In genomic region chr12:55474209-55474583, GRCm38 (mm10) we compare ENCODE assay signal across 10 mouse cellular contexts. TPM values are rescaled to one million over a fixed set of nuclear protein-coding genes. Genes with fewer than 3 reads are reported as not detected.
DNase-seq lines count a peak whose midpoint lies in the region; ATAC-seq and TF ChIP-seq lines count a peak whose summit lies in the region.
"Had no signal": no experiment of that assay in that cellular context is flagged by ENCODE, and none has a peak within 500 bp of the region (broad histone marks: within the 10 kb centered on the region; RNA-seq: fewer than 3 reads in every experiment).

No protein-coding gene starts in this region.

- no peak for ATAC-seq in heart, postnatal 0 days (ENCODE audit: insufficient read depth, low read depth)
- no peak for ATAC-seq in heart, embryonic 11.5 days (replicated peaks; ENCODE audit: insufficient number of reproducible peaks, low FRiP score, low TSS enrichment)
- ATAC-seq in hematopoietic stem cell, adult 5-6 weeks (replicated peaks in 1 of 2; ENCODE audit: insufficient read depth in 1 of 2, low FRiP score in 2 of 2, low TSS enrichment in 1 of 2, low read depth in 1 of 2, poor library complexity in 2 of 2, severe bottlenecking in 2 of 2), result peak; percentile 13 to 51; a peak in 1 of 4 replicates
- ATAC-seq in midbrain, embryonic 11.5 days (ENCODE audit: low FRiP score), result no peak

- H3K36me3 ChIP-seq in heart, postnatal 0 days (replicated peaks; ENCODE audit: control insufficient read depth, insufficient read depth, low read length), result no peaks in the 10 kb centered on the region
- H3K36me3 ChIP-seq in heart, embryonic 11.5 days (ENCODE audit: control insufficient read depth, insufficient read depth, low read length), result no peaks in the 10 kb centered on the region
- H3K36me3 ChIP-seq in midbrain, embryonic 11.5 days (ENCODE audit: control insufficient read depth, insufficient read depth, low read length), result no peaks in the 10 kb centered on the region
- H3K36me3 ChIP-seq: lung, embryonic 15.5 days had no signal

- no peak for TF ChIP-seq EP300 in heart, postnatal 0 days (IDR thresholded peaks at IDR 0.05; ENCODE audit: low read depth)

- 76% methylated on average over 13 of the region's 13 CpGs for WGBS in heart, postnatal 0 days
- WGBS in heart, embryonic 11.5 days (ENCODE audit: insufficient replicate concordance), result 76% methylated on average over 13 of the region's 13 CpGs
- WGBS in lung, adult 2 months, result 66% methylated on average over 13 of the region's 13 CpGs
- WGBS in midbrain, embryonic 11.5 days, result 84% methylated on average over 13 of the region's 13 CpGs

- TF ChIP-seq POLR2A in lung, adult 2 months (IDR thresholded peaks at IDR 0.05; ENCODE audit: borderline replicate concordance, extremely low read depth, low read depth, low read length), result peak; percentile 24; the same call in 1 of the 2 replicates

- H3K9me3 ChIP-seq in heart, postnatal 0 days (replicated peaks; ENCODE audit: control insufficient read depth, low read length), result no peaks in the 10 kb centered on the region
- no peaks in the 10 kb centered on the region for H3K9me3 ChIP-seq in heart, embryonic 11.5 days (replicated peaks; ENCODE audit: control insufficient read depth, low read length)
- H3K9me3 ChIP-seq in midbrain, embryonic 11.5 days (ENCODE audit: control insufficient read depth, low read length), result no peaks in the 10 kb centered on the region
- H3K9me3 ChIP-seq: lung, embryonic 15.5 days had no signal

- H3K4me3 ChIP-seq in heart, postnatal 0 days (ENCODE audit: low read depth, low read length), result no peak overlapping the region
- no peak overlapping the region for H3K4me3 ChIP-seq in heart, embryonic 11.5 days (ENCODE audit: low read depth, low read length)
- no peak overlapping the region for H3K4me3 ChIP-seq in lung, adult 2 months (replicated peaks; ENCODE audit: extremely low read depth, low read depth, low read length)
- H3K4me3 ChIP-seq in midbrain, embryonic 11.5 days (ENCODE audit: low read depth, low read length), result no peak overlapping the region
- H3K4me3 ChIP-seq: lung, embryonic 15.5 days had no signal

- no peak overlapping the region for H3K9ac ChIP-seq in heart, postnatal 0 days (replicated peaks; ENCODE audit: low read depth, low read length)
- H3K9ac ChIP-seq in heart, embryonic 11.5 days (ENCODE audit: low read depth, low read length), result no peak overlapping the region
- no peak overlapping the region for H3K9ac ChIP-seq in midbrain, embryonic 11.5 days (ENCODE audit: low read length)
- H3K9ac ChIP-seq: lung, embryonic 15.5 days had no signal

- H3K27ac ChIP-seq in heart, postnatal 0 days (ENCODE audit: low read depth), result peak overlapping the region; percentile 28; the same call in 1 of the 2 replicates
- no peak overlapping the region for H3K27ac ChIP-seq in heart, embryonic 11.5 days (ENCODE audit: low read depth, low read length)
- H3K27ac ChIP-seq in midbrain, embryonic 11.5 days (ENCODE audit: low read depth, low read length), result no peak overlapping the region

- H3K4me2 ChIP-seq in heart, postnatal 0 days (ENCODE audit: low read depth, low read length), result no peak overlapping the region
- H3K4me2 ChIP-seq in heart, embryonic 11.5 days, result no peak overlapping the region
- no peak overlapping the region for H3K4me2 ChIP-seq in midbrain, embryonic 11.5 days
- H3K4me2 ChIP-seq: lung, embryonic 15.5 days had no signal

- H3K4me1 ChIP-seq in heart, postnatal 0 days (ENCODE audit: control insufficient read depth, insufficient read depth), result peaks cover 17% of the 10 kb centered on the region; the same call in 1 of the 2 replicates
- peaks cover 5% of the 10 kb centered on the region for H3K4me1 ChIP-seq in heart, embryonic 11.5 days (ENCODE audit: control insufficient read depth, insufficient read depth, low read length)
- H3K4me1 ChIP-seq in lung, adult 2 months (ENCODE audit: control insufficient read depth, insufficient read depth, low read length), result peaks cover 12% of the 10 kb centered on the region
- H3K4me1 ChIP-seq in midbrain, embryonic 11.5 days (ENCODE audit: control insufficient read depth, insufficient read depth, low read length), result peaks cover 6% of the 10 kb centered on the region; the same call in 1 of the 2 replicates

- DNase-seq in heart, postnatal 0 days (ENCODE audit: low spot score), result no peak
- peak; percentile 35 for DNase-seq in lung, adult 2 months
- no peak for DNase-seq in lung, postnatal 4 days
- peak; percentile 55 for DNase-seq in thymus, postnatal 14 days
- no peak for DNase-seq in adipocyte (ENCODE audit: low spot score)
- DNase-seq in midbrain, embryonic 11.5 days (ENCODE audit: low spot score, missing footprints), result no peak
- DNase-seq: embryo, embryonic 11 days had no signal

- TF ChIP-seq CTCF in heart, postnatal 0 days (IDR thresholded peaks at IDR 0.05; ENCODE audit: low read depth), result no peak
- TF ChIP-seq CTCF in lung, adult 2 months (IDR thresholded peaks at IDR 0.05; ENCODE audit: insufficient read depth, low read length), result no peak

- no peaks in the 10 kb centered on the region for H3K27me3 ChIP-seq in heart, postnatal 0 days (ENCODE audit: control insufficient read depth, insufficient read depth, low read length)
- H3K27me3 ChIP-seq in heart, embryonic 11.5 days (ENCODE audit: control insufficient read depth, insufficient read depth, low read length), result no peaks in the 10 kb centered on the region
- H3K27me3 ChIP-seq in midbrain, embryonic 11.5 days (ENCODE audit: control insufficient read depth, insufficient read depth, low read length), result no peaks in the 10 kb centered on the region
- H3K27me3 ChIP-seq: lung, embryonic 15.5 days had no signal

RNA-seq across cellular contexts. Expression of gene Nfkbia, which starts 18.3 kb away (rescaled TPM):
- total RNA-seq in heart, postnatal 0 days (2014; rRNA removed; ENCODE audit: low replicate concordance), result 65.1 and 108 TPM in 2 replicates
- 67.1 and 72.4 TPM in 2 replicates for polyA plus RNA-seq in heart, postnatal 0 days (2015; fragmentation: Nextera tagmentation; extraction: Ambion mirVana)
- polyA plus RNA-seq in heart, embryonic 11.5 days (2014; fragmentation: Nextera tagmentation; extraction: Ambion mirVana), result 42.6 and 52.2 TPM in 2 replicates
- 282 and 367 TPM in 2 replicates for polyA plus RNA-seq in lung, adult 2 months (2012; rRNA removed)
- 101 and 133 TPM in 2 replicates for total RNA-seq in hematopoietic stem cell, adult 5-6 weeks (2017)
- polyA plus RNA-seq in midbrain, embryonic 11.5 days (2014; fragmentation: Nextera tagmentation; extraction: Ambion mirVana), result 43.1 and 45.0 TPM in 2 replicates

Comparison
In these comparisons a context has a peak if more than half of its experiments do, and no peak if none do; other contexts are left out.
1. DNase-seq: peak in lung, adult 2 months (single experiment) and thymus, postnatal 14 days (single experiment); none in heart, postnatal 0 days (single experiment), lung, postnatal 4 days (0 of 2), adipocyte (single experiment) and midbrain, embryonic 11.5 days (single experiment).
2. ATAC-seq: peak in hematopoietic stem cell, adult 5-6 weeks (2 of 2); none in heart, postnatal 0 days (single experiment), heart, embryonic 11.5 days (single experiment) and midbrain, embryonic 11.5 days (single experiment).